Mouse (Mus musculus) stomach, embryonic 16.5 days (tissue): ENCODE results near the gene Tmem234. TPM values are rescaled to one million over a fixed set of nuclear protein-coding genes. Genes with fewer than 3 reads are reported as not detected.
A peak's percentile ranks its signal among the peaks of the same experiment; 100 is the strongest.

Experiments
- ATAC-seq: fragments of 200-750 bp; cut with Nextera tagmentation; 2 replicates; pipeline ENCODE4 v1.8.0; 2017; ENCODE audit warnings: moderate number of reproducible peaks, moderate TSS enrichment; ENCODE audit not compliant: insufficient read depth, low FRiP score
- H3K27ac ChIP-seq: fragments of 300-500 bp; sonication (generic); 2 replicates; pipeline ENCODE4 v1.5.1; 2014; ENCODE audit warnings: low read length
- H3K27me3 ChIP-seq: fragments of 300-500 bp; sonication (generic); 2 replicates; pipeline ENCODE4 v1.6.1; 2014; ENCODE audit warnings: low read length, control low read depth, mixed read lengths; ENCODE audit not compliant: control insufficient read depth, insufficient read depth
- H3K36me3 ChIP-seq: fragments of 300-500 bp; sonication (generic); 2 replicates; pipeline ENCODE4 v1.6.1; 2014; ENCODE audit warnings: low read length; ENCODE audit not compliant: control insufficient read depth, insufficient read depth
- H3K4me1 ChIP-seq: fragments of 300-500 bp; sonication (generic); 2 replicates; pipeline ENCODE4 v1.6.1; 2014; ENCODE audit warnings: low read length, control low read depth, mixed read lengths; ENCODE audit not compliant: control insufficient read depth, insufficient read depth
- H3K4me2 ChIP-seq: fragments of 300-500 bp; sonication (generic); 2 replicates; pipeline ENCODE4 v1.6.1; 2014; ENCODE audit warnings: low read depth, low read length, mixed read lengths
- H3K4me3 ChIP-seq: fragments of 300-500 bp; sonication (generic); replicated peaks from 2 replicates; pipeline ENCODE4 v1.5.1; 2014; ENCODE audit warnings: mild to moderate bottlenecking, low read length
- H3K9ac ChIP-seq: fragments of 300-500 bp; sonication (generic); 2 replicates; pipeline ENCODE4 v1.6.1; 2014; ENCODE audit warnings: low read length
- H3K9me3 ChIP-seq: fragments of 300-500 bp; sonication (generic); replicated peaks from 2 replicates; pipeline ENCODE4 v1.6.1; 2016; ENCODE audit warnings: low read length, control low read depth; ENCODE audit not compliant: control insufficient read depth
- WGBS: fragments of 180-500 bp; shearing (Covaris S2); extraction: QIAGEN DNeasy Blood & Tissue Kit; methylation state at CpG from one replicate; pipeline ENCODE4 v1.1.7; 2014; 5-methylcytosine and 5-hydroxymethylcytosine counted together
- polyA plus RNA-seq: library from polyadenylated mRNA; unstranded; fragments of >200 nt; fragmentation: Nextera tagmentation; extraction: Ambion mirVana; gene quantifications from 2 replicates; pipeline ENCODE4 v1.2.1, GENCODE M21; 2015

Gene Tmem234
- polyA plus RNA-seq, 1 experiment from 2014 or later: 181 TPM

DNA sequence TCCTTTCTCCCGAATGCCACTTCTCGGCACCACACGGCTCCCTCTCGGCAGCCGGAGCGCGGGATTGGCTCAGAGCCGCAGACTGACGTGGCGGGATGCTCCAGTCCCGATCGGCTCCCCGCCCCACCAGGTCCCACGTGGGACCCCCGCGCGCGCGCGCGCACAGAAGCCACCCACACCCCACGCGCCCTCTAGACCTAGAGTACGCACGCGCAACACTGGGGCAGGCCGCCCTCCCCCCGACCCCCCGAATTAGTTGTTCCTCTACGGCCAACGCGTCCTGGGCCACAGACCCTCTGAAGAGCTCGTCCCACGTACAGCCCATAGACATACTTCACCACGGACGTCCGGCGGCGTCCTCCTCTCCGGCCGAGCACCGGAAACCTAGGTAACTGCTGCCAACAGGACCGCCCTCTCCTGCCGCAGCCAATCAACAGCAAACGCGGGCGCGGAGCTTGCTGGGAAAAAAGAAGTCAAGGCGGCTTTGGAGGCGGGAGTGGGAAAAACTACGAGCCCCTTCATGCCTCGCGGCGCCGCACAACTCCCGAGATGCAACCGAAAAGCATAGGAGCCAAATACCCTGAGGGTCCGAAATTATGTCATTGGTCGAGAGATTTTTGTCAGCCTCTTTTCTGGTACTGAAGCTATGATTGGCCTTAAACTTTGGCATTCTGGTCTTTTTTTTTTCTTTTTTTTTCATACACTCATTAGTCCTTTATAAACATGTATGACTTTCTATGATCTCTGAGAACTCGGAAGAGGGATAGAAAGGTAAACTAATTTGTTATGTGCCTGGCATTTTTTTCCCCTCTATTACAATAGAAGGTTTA, 40.4 kb downstream of the Tmem234 start, which contains the start of gene Txlna:
TSS of gene Txlna (minus strand) at position 428 of the 830 bp plus-strand sequence.
- Histone ChIP-seq H3K36me3 (peaks cover 17% of the 10 kb centered on the region), H3K9ac (peak within 1 kb of the TSS; percentile 74), H3K9me3 (no peaks in the 10 kb centered on the region), H3K27ac (peak within 1 kb of the TSS; percentile 97), H3K27me3 (no peaks in the 10 kb centered on the region), H3K4me2 (peak within 1 kb of the TSS; percentile 83), H3K4me1 (peaks cover 26% of the 10 kb centered on the region), H3K4me3 (peak within 1 kb of the TSS; percentile 56)
- WGBS: under 1% methylated on average over 60 of the region's 60 CpGs
- peak; percentile 95 for ATAC-seq

DNA sequence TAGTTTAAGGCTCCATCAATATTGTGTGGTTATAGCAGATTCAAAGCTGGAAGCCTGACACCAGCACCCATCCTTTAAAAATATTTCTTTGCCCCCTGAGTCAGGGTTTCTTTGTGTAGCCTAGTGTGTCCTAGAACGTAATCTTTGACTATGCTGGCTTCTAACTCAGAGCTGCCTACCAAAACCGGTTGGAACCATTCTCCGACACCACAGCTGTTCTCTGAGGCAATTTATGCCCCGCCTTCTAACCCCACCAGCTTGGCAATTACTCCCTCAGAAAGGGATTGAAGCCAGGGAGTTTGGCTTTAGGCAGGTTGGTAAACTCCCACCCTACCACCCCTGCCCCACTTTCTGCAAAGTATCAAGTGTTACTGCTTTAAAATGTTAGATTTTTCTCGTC, 41.3 kb downstream of the Tmem234 start:
- WGBS: 39% methylated on average over 5 of the region's 5 CpGs
- Histone ChIP-seq H3K9ac (peak overlapping the region; percentile 54), H3K36me3 (peaks cover 10% of the 10 kb centered on the region; the same call in 1 of the 2 replicates)

DNA sequence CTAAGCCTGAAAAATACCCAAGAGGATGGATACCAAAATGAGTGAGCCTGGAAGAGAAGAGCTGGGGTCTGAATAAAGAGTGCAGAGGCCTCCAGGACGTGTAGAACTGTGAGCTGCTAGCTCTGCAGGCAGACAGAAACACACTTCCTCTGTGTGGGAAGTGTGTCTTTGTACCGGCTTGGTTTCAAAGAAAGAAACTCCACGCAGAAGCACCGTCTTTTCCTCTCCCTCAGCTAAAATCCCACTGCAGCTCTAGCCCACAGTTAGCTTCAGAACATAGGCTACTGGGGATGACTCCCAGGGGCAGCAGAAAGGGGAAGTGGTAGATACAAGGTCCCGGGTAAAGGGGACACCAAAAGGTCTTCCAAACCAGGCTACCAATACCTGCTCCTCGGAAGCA, 44.7 kb downstream of the Tmem234 start:
- H3K27ac ChIP-seq: no peak overlapping the region
- peaks cover 6% of the 10 kb centered on the region; the same call in 1 of the 2 replicates for H3K4me1 ChIP-seq
- no peak overlapping the region for H3K4me3 ChIP-seq
- no peak overlapping the region for H3K9ac ChIP-seq
- 87% methylated on average over 6 of the region's 6 CpGs for WGBS
- peaks cover 24% of the 10 kb centered on the region for H3K36me3 ChIP-seq
- no peaks in the 10 kb centered on the region for H3K27me3 ChIP-seq
- H3K9me3 ChIP-seq: no peaks in the 10 kb centered on the region
- ATAC-seq: no peak
- no peak overlapping the region for H3K4me2 ChIP-seq

More for the DNA sequence above, 41.3 kb downstream of the Tmem234 start:
- Histone ChIP-seq H3K4me2 (peak overlapping the region; percentile 40), H3K4me3 (peak overlapping the region; percentile 22; the same call in 1 of the 2 replicates), H3K27me3 (no peaks in the 10 kb centered on the region), H3K4me1 (peaks cover 26% of the 10 kb centered on the region), H3K27ac (peak overlapping the region; percentile 27), H3K9me3 (no peaks in the 10 kb centered on the region)
- no peak for ATAC-seq

DNA sequence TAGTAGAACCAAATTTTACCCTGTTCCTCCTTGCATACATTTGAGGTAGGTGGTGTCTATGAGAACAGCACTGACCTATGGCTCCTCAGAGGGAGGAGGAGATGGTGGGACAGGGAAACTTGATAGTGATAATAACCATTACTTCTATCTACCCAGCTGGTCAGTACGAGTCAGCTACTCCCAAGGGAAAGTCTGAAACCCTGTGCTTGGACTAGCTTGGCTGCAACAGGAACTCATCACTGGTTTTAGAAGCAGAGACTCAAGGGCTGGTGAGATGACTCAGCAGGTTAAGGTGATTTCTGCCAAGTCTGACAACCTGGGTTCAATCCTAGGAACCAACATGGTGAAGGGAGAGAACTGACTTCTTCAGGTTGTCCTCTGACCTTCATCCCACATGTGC, 48.2 kb downstream of the Tmem234 start:
- no peak overlapping the region for H3K27ac ChIP-seq
- peaks cover 39% of the 10 kb centered on the region for H3K36me3 ChIP-seq
- no peak overlapping the region for H3K4me2 ChIP-seq
- H3K9ac ChIP-seq: no peak overlapping the region
- no peaks in the 10 kb centered on the region for H3K27me3 ChIP-seq
- H3K4me1 ChIP-seq: no peaks in the 10 kb centered on the region
- no peak for ATAC-seq
- no peak overlapping the region for H3K4me3 ChIP-seq
- 72% methylated on average over 1 of the region's 1 CpGs for WGBS
- no peaks in the 10 kb centered on the region for H3K9me3 ChIP-seq

DNA sequence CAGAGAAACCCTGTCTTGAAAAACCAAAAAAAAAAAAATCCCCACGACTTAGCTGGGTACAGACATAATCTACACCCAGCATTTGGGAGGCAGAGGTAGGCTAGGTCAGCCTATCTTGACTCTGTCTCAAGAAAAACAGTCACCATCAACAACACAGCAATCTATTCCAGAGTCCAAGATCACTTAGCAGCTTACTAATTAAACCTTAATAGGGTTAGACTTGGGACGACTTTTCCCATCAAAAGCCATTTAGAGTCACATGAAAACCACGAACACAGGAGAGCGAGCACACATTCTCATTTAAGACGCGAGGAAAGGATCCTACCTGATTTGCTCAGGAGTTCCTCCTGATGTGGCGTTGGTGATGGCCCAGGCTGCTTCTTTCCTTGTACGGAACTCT, 49.9 kb downstream of the Tmem234 start:
- Histone ChIP-seq H3K4me1 (no peaks in the 10 kb centered on the region), H3K36me3 (peaks cover 53% of the 10 kb centered on the region), H3K9me3 (no peaks in the 10 kb centered on the region), H3K9ac (no peak overlapping the region), H3K27me3 (no peaks in the 10 kb centered on the region), H3K4me3 (no peak overlapping the region), H3K27ac (no peak overlapping the region), H3K4me2 (no peak overlapping the region)
- no peak for ATAC-seq
- 92% methylated on average over 8 of the region's 8 CpGs for WGBS

DNA sequence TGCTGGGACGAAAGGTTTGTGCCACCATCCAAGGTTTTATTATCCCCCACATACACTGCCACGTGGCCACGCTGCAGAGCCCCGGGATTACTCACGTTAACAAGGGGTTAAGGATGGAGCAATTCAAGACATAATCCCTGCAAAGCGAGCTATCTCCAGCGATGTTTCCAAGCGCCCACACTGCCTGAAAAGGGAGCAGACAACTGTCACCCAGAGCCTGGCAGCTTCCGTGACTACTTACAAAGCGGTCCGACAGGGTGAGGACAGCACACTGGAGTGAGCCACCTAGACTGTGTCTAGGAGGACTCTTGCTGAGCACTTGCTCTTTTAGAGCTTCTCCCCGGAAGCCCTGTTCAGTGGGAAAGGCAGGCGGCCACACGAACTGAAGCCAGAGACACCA, 54.3 kb downstream of the Tmem234 start:
- Histone ChIP-seq H3K4me1 (no peaks in the 10 kb centered on the region), H3K4me3 (no peak overlapping the region), H3K27me3 (no peaks in the 10 kb centered on the region), H3K4me2 (no peak overlapping the region), H3K9me3 (no peaks in the 10 kb centered on the region), H3K9ac (no peak overlapping the region), H3K27ac (no peak overlapping the region), H3K36me3 (peaks cover 41% of the 10 kb centered on the region)
- WGBS: 90% methylated on average over 14 of the region's 14 CpGs
- no peak for ATAC-seq

DNA sequence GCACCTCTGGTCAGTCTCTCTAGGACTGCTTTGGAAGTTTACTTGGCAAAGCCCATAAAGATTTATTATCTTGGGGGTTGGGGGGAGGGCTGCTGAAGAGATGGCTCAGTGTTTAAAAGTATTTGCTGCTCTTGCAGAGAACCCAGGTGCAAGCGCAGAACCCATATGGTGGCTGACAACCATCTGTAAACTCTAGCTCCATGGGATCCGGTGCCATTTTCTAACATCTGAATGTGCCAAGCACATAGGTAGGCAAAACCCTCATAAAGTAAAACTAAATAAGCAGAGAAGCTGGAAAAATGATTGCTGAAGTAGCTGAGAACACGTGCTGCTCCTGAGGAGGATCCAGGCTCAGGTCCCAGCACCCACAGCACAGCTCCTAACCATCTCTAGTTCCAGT, 61.1 kb downstream of the Tmem234 start:
- ATAC-seq: no peak
- Histone ChIP-seq H3K4me1 (no peaks in the 10 kb centered on the region), H3K9ac (no peak overlapping the region), H3K36me3 (peaks cover 10% of the 10 kb centered on the region), H3K4me3 (no peak overlapping the region), H3K4me2 (no peak overlapping the region), H3K27ac (no peak overlapping the region), H3K9me3 (no peaks in the 10 kb centered on the region), H3K27me3 (no peaks in the 10 kb centered on the region)
- WGBS: 75% methylated on average over 3 of the region's 3 CpGs

DNA sequence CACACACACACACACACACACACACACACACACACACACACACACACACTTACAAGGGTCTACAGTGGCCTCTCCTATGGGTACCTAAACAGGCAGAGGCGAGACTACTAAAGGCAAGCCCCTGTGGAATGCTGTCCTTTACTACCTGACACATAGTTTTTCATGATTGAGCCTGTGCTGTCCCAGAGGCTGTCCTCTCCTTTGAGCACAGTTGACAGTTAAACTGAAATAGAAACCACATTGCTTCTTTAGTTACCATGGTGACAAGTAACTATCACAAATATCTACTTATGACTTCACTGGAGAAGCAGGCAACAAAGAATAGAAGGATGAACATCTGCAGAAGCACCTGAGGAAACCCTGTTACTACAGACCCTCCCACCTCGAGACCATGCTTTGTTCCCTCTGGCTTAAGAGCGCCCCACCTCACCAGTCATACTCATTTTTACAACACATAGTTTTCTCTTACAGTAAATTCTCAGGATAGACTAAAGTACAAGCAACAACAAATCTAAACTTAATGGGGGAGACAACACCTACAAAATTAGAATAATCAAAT, 61.9 kb downstream of the Tmem234 start:
- no peaks in the 10 kb centered on the region for H3K27me3 ChIP-seq
- H3K4me3 ChIP-seq: no peak overlapping the region
- H3K9me3 ChIP-seq: no peaks in the 10 kb centered on the region
- H3K27ac ChIP-seq: no peak overlapping the region
- WGBS: 78% methylated on average over 3 of the region's 3 CpGs
- no peak overlapping the region for H3K4me2 ChIP-seq
- peaks cover 9% of the 10 kb centered on the region for H3K36me3 ChIP-seq
- ATAC-seq: no peak
- H3K4me1 ChIP-seq: no peaks in the 10 kb centered on the region
- no peak overlapping the region for H3K9ac ChIP-seq

DNA sequence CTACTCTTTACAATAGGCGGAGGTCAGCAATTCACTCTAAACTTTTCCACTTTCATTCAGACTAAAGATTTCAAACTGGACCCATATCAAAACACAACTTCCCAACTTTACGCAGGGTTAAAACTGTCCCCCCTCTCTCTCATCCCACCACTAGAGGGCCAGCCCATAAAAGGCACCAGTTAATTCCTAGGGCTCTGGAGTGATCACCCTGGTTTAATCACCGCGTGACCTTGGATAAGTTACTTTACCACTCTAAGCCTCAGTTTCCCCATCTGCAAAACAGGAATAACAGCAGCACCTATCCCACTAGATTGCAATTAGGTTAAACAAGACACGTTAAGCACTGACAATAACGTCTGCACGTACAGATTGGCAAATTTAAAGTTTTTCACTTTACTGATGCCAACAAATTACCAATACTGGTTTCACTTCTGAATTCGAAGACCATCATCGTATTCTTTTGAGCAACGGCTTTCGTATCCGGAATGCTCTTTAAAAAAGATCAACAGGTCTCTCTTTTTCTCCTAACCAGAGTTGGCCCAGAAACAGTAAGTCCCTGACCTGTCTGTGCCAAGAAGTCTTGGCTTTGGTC, 71.1 kb downstream of the Tmem234 start:
- Histone ChIP-seq H3K4me1 (peaks cover 17% of the 10 kb centered on the region), H3K27me3 (no peaks in the 10 kb centered on the region), H3K9me3 (no peaks in the 10 kb centered on the region), H3K27ac (peak overlapping the region; percentile 91), H3K9ac (peak overlapping the region; percentile 97), H3K4me3 (peak overlapping the region; percentile 100), H3K36me3 (no peaks in the 10 kb centered on the region), H3K4me2 (peak overlapping the region; percentile 70)
- WGBS: 5% methylated on average over 12 of the region's 12 CpGs
- ATAC-seq: peak; percentile 71; the same call in 1 of the 2 replicates
